In the genomic region with DNA sequence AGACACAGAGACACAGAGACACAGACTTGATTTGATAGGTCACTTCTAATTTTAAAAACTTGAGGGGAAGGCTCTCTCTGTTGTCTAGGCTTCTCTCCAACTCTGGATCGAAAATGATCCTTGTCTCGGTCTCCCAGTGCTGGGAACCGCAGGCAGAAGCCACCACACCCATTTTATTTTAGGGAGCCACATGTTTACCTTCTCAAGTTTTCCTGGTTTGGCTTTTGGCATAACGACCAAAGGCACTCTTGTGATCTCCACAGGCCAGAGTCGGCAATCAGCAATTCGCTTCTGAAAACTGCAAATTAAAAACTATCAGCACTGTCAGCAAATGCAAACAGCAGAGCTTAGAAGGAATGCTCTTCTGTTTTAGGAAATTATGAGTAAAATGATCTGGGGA, we compare ENCODE assay signal across 22 mouse cellular contexts. TPM values are rescaled to one million over a fixed set of nuclear protein-coding genes. Genes with fewer than 3 reads are reported as not detected.
DNase-seq lines count a peak whose midpoint lies in the region; ATAC-seq lines count a peak whose summit lies in the region.
"Had no signal": no experiment of that assay in that cellular context is flagged by ENCODE, and none has a peak within 500 bp of the region (broad histone marks: within the 10 kb centered on the region; RNA-seq: fewer than 3 reads in every experiment).

No protein-coding gene starts in this region.

- no peak for DNase-seq in embryonic facial prominence, embryonic 10.5 days (ENCODE audit: low spot score)
- DNase-seq in embryonic facial prominence, embryonic 14.5 days (ENCODE audit: low spot score) = peak; percentile 73
- DNase-seq in gastrocnemius, adult 8-10 months (ENCODE audit: low spot score in 2 of 2) = peak; percentile 8 to 44
- DNase-seq in skeletal muscle tissue, adult 2 months (ENCODE audit: low read depth, low spot score) = peak; percentile 84
- DNase-seq in adrenal gland, adult 18-20 months (ENCODE audit: low spot score in 2 of 2) = no peak
- no peak for DNase-seq in cerebellum, adult 9-11 months
- DNase-seq: adrenal gland, postnatal 10 days; B cell, adult 2 months; cerebellum, adult 11 months; cerebellum, adult 8-10 months; heart, adult 11 months; heart, postnatal 4 days; kidney, adult 11 months; kidney, adult 9 months had no signal

- no peaks in the 10 kb centered on the region for H3K27me3 ChIP-seq in embryonic facial prominence, embryonic 13.5 days
- H3K27me3 ChIP-seq in embryonic facial prominence, embryonic 10.5 days (replicated peaks; ENCODE audit: low read depth, poor library complexity, severe bottlenecking) = no peaks in the 10 kb centered on the region
- no peaks in the 10 kb centered on the region for H3K27me3 ChIP-seq in embryonic facial prominence, embryonic 14.5 days (replicated peaks; ENCODE audit: control insufficient read depth, insufficient read depth, low read length)
- H3K27me3 ChIP-seq: forebrain, embryonic 15.5 days; heart, embryonic 13.5 days; hindbrain, embryonic 13.5 days had no signal

- H3K36me3 ChIP-seq in embryonic facial prominence, embryonic 13.5 days = no peaks in the 10 kb centered on the region
- no peaks in the 10 kb centered on the region for H3K36me3 ChIP-seq in embryonic facial prominence, embryonic 10.5 days (replicated peaks)
- H3K36me3 ChIP-seq in embryonic facial prominence, embryonic 14.5 days (ENCODE audit: control insufficient read depth, insufficient read depth, low read length) = no peaks in the 10 kb centered on the region
- H3K36me3 ChIP-seq: forebrain, embryonic 10.5 days; forebrain, embryonic 15.5 days; G1E; heart, embryonic 13.5 days; hindbrain, embryonic 13.5 days had no signal

- 49% methylated on average over 6 of the region's 6 CpGs for WGBS in embryonic facial prominence, embryonic 13.5 days
- WGBS in embryonic facial prominence, embryonic 10.5 days = 81% methylated on average over 6 of the region's 6 CpGs
- WGBS in embryonic facial prominence, embryonic 14.5 days = 51% methylated on average over 6 of the region's 6 CpGs

- H3K4me2 ChIP-seq in embryonic facial prominence, embryonic 13.5 days = no peak overlapping the region
- no peak overlapping the region for H3K4me2 ChIP-seq in embryonic facial prominence, embryonic 14.5 days (ENCODE audit: low read depth, low read length)
- H3K4me2 ChIP-seq: forebrain, embryonic 15.5 days; heart, embryonic 13.5 days; hindbrain, embryonic 13.5 days had no signal

- H3K27ac ChIP-seq in embryonic facial prominence, embryonic 13.5 days = peak overlapping the region; percentile 14; the same call in 1 of the 2 replicates
- no peak overlapping the region for H3K27ac ChIP-seq in embryonic facial prominence, embryonic 10.5 days (replicated peaks)
- H3K27ac ChIP-seq in embryonic facial prominence, embryonic 14.5 days (replicated peaks; ENCODE audit: low read depth, low read length) = no peak overlapping the region; the same call in 1 of the 2 replicates
- H3K27ac ChIP-seq: forebrain, embryonic 10.5 days; forebrain, embryonic 15.5 days; heart, embryonic 13.5 days; hindbrain, embryonic 13.5 days; hindbrain, postnatal 0 days had no signal

- no peaks in the 10 kb centered on the region for H3K9me3 ChIP-seq in embryonic facial prominence, embryonic 13.5 days
- no peaks in the 10 kb centered on the region for H3K9me3 ChIP-seq in embryonic facial prominence, embryonic 10.5 days
- H3K9me3 ChIP-seq in embryonic facial prominence, embryonic 14.5 days (ENCODE audit: control insufficient read depth, low read length) = peaks cover 4% of the 10 kb centered on the region; the same call in 1 of the 2 replicates
- H3K9me3 ChIP-seq: forebrain, embryonic 10.5 days; forebrain, embryonic 15.5 days; G1E; heart, embryonic 13.5 days; hindbrain, embryonic 13.5 days had no signal

- no peak for ATAC-seq in embryonic facial prominence, embryonic 13.5 days (ENCODE audit: insufficient number of reproducible peaks, insufficient read depth, low FRiP score, low TSS enrichment, low read depth)
- ATAC-seq in embryonic facial prominence, embryonic 14.5 days (ENCODE audit: low read depth) = peak; percentile 53; the same call in 1 of the 2 replicates
- ATAC-seq: CD4-positive, CD25-positive, alpha-beta regulatory T cell, adult 4 months; forebrain, embryonic 15.5 days; hindbrain, postnatal 0 days had no signal

- no peaks in the 10 kb centered on the region for H3K4me1 ChIP-seq in embryonic facial prominence, embryonic 13.5 days
- no peaks in the 10 kb centered on the region for H3K4me1 ChIP-seq in embryonic facial prominence, embryonic 10.5 days
- no peaks in the 10 kb centered on the region for H3K4me1 ChIP-seq in embryonic facial prominence, embryonic 14.5 days (ENCODE audit: control insufficient read depth, insufficient read depth, low read length)
- H3K4me1 ChIP-seq: forebrain, embryonic 10.5 days; forebrain, embryonic 15.5 days; heart, embryonic 13.5 days; hindbrain, embryonic 13.5 days had no signal

- H3K4me3 ChIP-seq in embryonic facial prominence, embryonic 13.5 days = no peak overlapping the region
- H3K4me3 ChIP-seq in embryonic facial prominence, embryonic 10.5 days = no peak overlapping the region
- no peak overlapping the region for H3K4me3 ChIP-seq in embryonic facial prominence, embryonic 14.5 days (ENCODE audit: low read depth, low read length)
- H3K4me3 ChIP-seq: forebrain, embryonic 10.5 days; forebrain, embryonic 15.5 days; heart, embryonic 13.5 days; hindbrain, embryonic 13.5 days had no signal

- no peak overlapping the region for H3K9ac ChIP-seq in embryonic facial prominence, embryonic 13.5 days
- H3K9ac ChIP-seq in embryonic facial prominence, embryonic 14.5 days (ENCODE audit: low read depth, low read length) = no peak overlapping the region
- H3K9ac ChIP-seq: forebrain, embryonic 15.5 days; heart, embryonic 13.5 days; hindbrain, embryonic 13.5 days had no signal

RNA-seq across cellular contexts. Expression of a gene that starts 20.3 kb away (rescaled TPM):
- 0.34 and 0.59 TPM in 2 replicates for polyA plus RNA-seq in embryonic facial prominence, embryonic 13.5 days (2015; fragmentation: Nextera tagmentation; extraction: Ambion mirVana)
- polyA plus RNA-seq in embryonic facial prominence, embryonic 10.5 days (2016; fragmentation: Nextera tagmentation; extraction: Ambion mirVana) = 0.47 and 1.1 TPM in 2 replicates
- polyA plus RNA-seq in embryonic facial prominence, embryonic 14.5 days (2014; fragmentation: Nextera tagmentation; extraction: Ambion mirVana) = 0.77 and 3.2 TPM in 2 replicates
- under 1 TPM; 0.11 to 0.29 (median 0.21) TPM for total RNA-seq in gastrocnemius, adult 8-10 months (2022)
- total RNA-seq in adrenal gland, adult 18-20 months (2021) = 1 to 10 TPM in 1 of 2 experiments, under 1 TPM in 1; 0.96 to 1.1 TPM
- total RNA-seq: G1E had no signal
- polyA plus RNA-seq: CD4-positive, CD25-positive, alpha-beta regulatory T cell, adult 4 months; G1E had no signal

RNA-seq across cellular contexts. Expression of a gene that starts 38.3 kb away (rescaled TPM):
- 87.1 and 94.8 TPM in 2 replicates for polyA plus RNA-seq in embryonic facial prominence, embryonic 13.5 days (2015; fragmentation: Nextera tagmentation; extraction: Ambion mirVana)
- 81.2 and 86.5 TPM in 2 replicates for polyA plus RNA-seq in embryonic facial prominence, embryonic 10.5 days (2016; fragmentation: Nextera tagmentation; extraction: Ambion mirVana)
- 92.3 and 94.4 TPM in 2 replicates for polyA plus RNA-seq in embryonic facial prominence, embryonic 14.5 days (2014; fragmentation: Nextera tagmentation; extraction: Ambion mirVana)
- total RNA-seq in gastrocnemius, adult 8-10 months (2022) = 10 to 100 TPM; 50.4 to 57.5 (median 51.0) TPM
- total RNA-seq in adrenal gland, adult 18-20 months (2021) = 10 to 100 TPM; 61.3 to 67.1 TPM

RNA-seq across cellular contexts. Expression of a gene that starts 43.0 kb away (rescaled TPM):
- 239 and 265 TPM in 2 replicates for polyA plus RNA-seq in embryonic facial prominence, embryonic 13.5 days (2015; fragmentation: Nextera tagmentation; extraction: Ambion mirVana)
- 286 and 298 TPM in 2 replicates for polyA plus RNA-seq in embryonic facial prominence, embryonic 10.5 days (2016; fragmentation: Nextera tagmentation; extraction: Ambion mirVana)
- 141 and 155 TPM in 2 replicates for polyA plus RNA-seq in embryonic facial prominence, embryonic 14.5 days (2014; fragmentation: Nextera tagmentation; extraction: Ambion mirVana)
- total RNA-seq in gastrocnemius, adult 8-10 months (2022) = 10 to 100 TPM in 3 of 4 experiments, 1 to 10 TPM in 1; 8.8 to 12.0 (median 11.3) TPM
- total RNA-seq in adrenal gland, adult 18-20 months (2021) = 10 to 100 TPM; 28.3 to 33.5 TPM

RNA-seq across cellular contexts. Expression of a gene that starts 48.2 kb away (rescaled TPM):
- 39.5 and 42.0 TPM in 2 replicates for polyA plus RNA-seq in embryonic facial prominence, embryonic 13.5 days (2015; fragmentation: Nextera tagmentation; extraction: Ambion mirVana)
- 22.7 and 27.0 TPM in 2 replicates for polyA plus RNA-seq in embryonic facial prominence, embryonic 10.5 days (2016; fragmentation: Nextera tagmentation; extraction: Ambion mirVana)
- polyA plus RNA-seq in embryonic facial prominence, embryonic 14.5 days (2014; fragmentation: Nextera tagmentation; extraction: Ambion mirVana) = 47.5 and 48.3 TPM in 2 replicates
- 10 to 100 TPM; 50.9 to 69.9 (median 56.2) TPM for total RNA-seq in gastrocnemius, adult 8-10 months (2022)
- total RNA-seq in adrenal gland, adult 18-20 months (2021) = 100 to 1,000 TPM; 101 to 116 TPM

Comparison
In these comparisons a context has a peak if more than half of its experiments do, and no peak if none do; other contexts are left out.
1. DNase-seq: peak in embryonic facial prominence, embryonic 14.5 days (single experiment), gastrocnemius, adult 8-10 months (2 of 2) and skeletal muscle tissue, adult 2 months (single experiment); none in embryonic facial prominence, embryonic 10.5 days (single experiment), adrenal gland, adult 18-20 months (0 of 2) and cerebellum, adult 9-11 months (single experiment).